ENCODE assay signal across 11 mouse cellular contexts in the genomic region with DNA sequence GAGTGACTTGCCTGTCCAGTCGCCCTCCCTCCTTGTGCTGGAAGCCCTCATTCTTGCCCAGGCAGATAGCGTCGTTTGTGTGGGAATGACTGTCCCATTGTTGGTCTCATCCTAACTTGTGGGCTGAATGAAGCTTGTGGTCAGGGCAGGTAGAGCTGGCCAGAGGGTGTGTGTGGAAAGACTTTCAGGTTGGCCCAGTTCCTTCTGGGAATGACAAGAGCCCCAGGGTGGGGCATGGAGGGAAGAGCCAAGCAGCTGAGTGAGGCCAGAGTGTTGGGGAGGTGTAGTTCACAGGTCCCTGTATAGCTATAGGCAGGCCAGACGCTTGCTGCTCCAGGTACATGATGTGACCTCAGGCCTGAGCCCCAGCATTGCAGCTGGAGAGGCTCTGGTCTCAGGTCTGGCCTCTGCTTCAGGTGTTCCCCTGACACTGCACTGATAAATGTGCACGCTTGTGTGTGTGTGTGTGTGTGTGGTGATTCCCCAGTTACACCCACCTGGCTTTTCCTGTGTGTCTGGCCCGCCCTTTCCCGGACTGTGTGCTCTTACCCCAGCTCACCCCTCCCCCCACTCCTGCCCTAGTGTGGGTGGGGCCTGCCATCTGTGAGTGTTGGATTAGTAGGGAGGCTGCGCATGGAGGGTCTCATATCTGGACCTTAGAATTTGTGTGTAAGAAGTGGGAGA. TPM values are rescaled to one million over a fixed set of nuclear protein-coding genes. Genes with fewer than 3 reads are reported as not detected.
DNase-seq lines count a peak whose midpoint lies in the region; ATAC-seq and TF ChIP-seq lines count a peak whose summit lies in the region.
"Had no signal": no experiment of that assay in that cellular context is flagged by ENCODE, and none has a peak within 500 bp of the region (broad histone marks: within the 10 kb centered on the region; RNA-seq: fewer than 3 reads in every experiment).

No protein-coding gene starts in this region.

- ATAC-seq in heart, embryonic 14.5 days (ENCODE audit: insufficient number of reproducible peaks, insufficient read depth, low FRiP score, low read depth), result no peak
- ATAC-seq in embryonic facial prominence, embryonic 14.5 days (ENCODE audit: low read depth), result no peak
- peak; percentile 76 for ATAC-seq in lung, postnatal 0 days
- no peak for ATAC-seq in kidney, embryonic 15.5 days (replicated peaks; ENCODE audit: low FRiP score)
- ATAC-seq: Patski had no signal

- H3K36me3 ChIP-seq in heart, embryonic 14.5 days (ENCODE audit: control insufficient read depth, insufficient read depth, low read length), result peaks cover 53% of the 10 kb centered on the region
- peaks cover 82 to 96% of the 10 kb centered on the region in 2 experiments for H3K36me3 ChIP-seq in CH12.LX (replicated peaks in 1 of 2; ENCODE audit: control insufficient read depth in 1 of 2, insufficient read depth in 1 of 2, low read length in 1 of 2)
- peaks cover 46% of the 10 kb centered on the region for H3K36me3 ChIP-seq in embryonic facial prominence, embryonic 14.5 days (ENCODE audit: control insufficient read depth, insufficient read depth, low read length)
- peaks cover 30% of the 10 kb centered on the region for H3K36me3 ChIP-seq in lung, postnatal 0 days (ENCODE audit: insufficient read depth, low read length)
- H3K36me3 ChIP-seq in kidney, embryonic 15.5 days, result peaks cover 41% of the 10 kb centered on the region

- DNase-seq in heart, postnatal 4 days, result no peak
- no peak for DNase-seq in CH12.LX (ENCODE audit: extremely low read depth)
- peak; percentile 52 for DNase-seq in embryonic facial prominence, embryonic 14.5 days (ENCODE audit: low spot score)
- peak; percentile 71 for DNase-seq in lung, postnatal 0 days (ENCODE audit: low spot score)
- DNase-seq in MN1 (ENCODE audit: low spot score), result no peak
- DNase-seq in layer of hippocampus, postnatal 10 days (ENCODE audit: low spot score in 2 of 2), result no peak
- DNase-seq: kidney, postnatal 14 days had no signal

- H3K4me3 ChIP-seq in heart, embryonic 14.5 days (ENCODE audit: control insufficient read depth in 1 of 2, insufficient read depth in 1 of 2, low read depth in 1 of 2, low read length in 2 of 2), result no peak overlapping the region
- H3K4me3 ChIP-seq in CH12.LX (replicated peaks in 1 of 3; ENCODE audit: low read depth in 2 of 3, low read length in 2 of 3, poor library complexity in 1 of 3), result no peak overlapping the region
- H3K4me3 ChIP-seq in embryonic facial prominence, embryonic 14.5 days (ENCODE audit: low read depth, low read length), result no peak overlapping the region
- no peak overlapping the region for H3K4me3 ChIP-seq in lung, postnatal 0 days (ENCODE audit: low read depth, low read length)
- H3K4me3 ChIP-seq in kidney, embryonic 15.5 days (replicated peaks), result no peak overlapping the region
- H3K4me3 ChIP-seq: neural tube, embryonic 12.5 days had no signal

- H3K79me2 ChIP-seq in CH12.LX (replicated peaks; ENCODE audit: control insufficient read depth, extremely low read depth, insufficient read depth, poor library complexity, severe bottlenecking), result peaks cover 25% of the 10 kb centered on the region

- H3K27ac ChIP-seq in heart, embryonic 14.5 days (replicated peaks in 1 of 2; ENCODE audit: control insufficient read depth in 1 of 2, insufficient read depth in 1 of 2, low read depth in 2 of 2, low read length in 2 of 2), result peak overlapping the region; percentile 51 to 72; a peak in 3 of 4 replicates
- H3K27ac ChIP-seq in CH12.LX (ENCODE audit: insufficient read depth, low read depth), result no peak overlapping the region
- H3K27ac ChIP-seq in embryonic facial prominence, embryonic 14.5 days (replicated peaks; ENCODE audit: low read depth, low read length), result no peak overlapping the region
- H3K27ac ChIP-seq in lung, postnatal 0 days (ENCODE audit: low read length), result peak overlapping the region; percentile 23; the same call in 1 of the 2 replicates
- no peak overlapping the region for H3K27ac ChIP-seq in kidney, embryonic 15.5 days
- H3K27ac ChIP-seq: neural tube, embryonic 12.5 days had no signal

- in situ Hi-C loops in CH12.LX (cut with MboI; ENCODE audit: low pct_ligation_motif_present, low pct_unique_long_range_greater_than_20kb, low sequenced_read_pairs), result no loop called here

- H3K4me2 ChIP-seq in heart, embryonic 14.5 days (ENCODE audit: low read length), result no peak overlapping the region
- no peak overlapping the region for H3K4me2 ChIP-seq in CH12.LX (ENCODE audit: insufficient read depth, low read depth, poor library complexity, severe bottlenecking)
- H3K4me2 ChIP-seq in embryonic facial prominence, embryonic 14.5 days (ENCODE audit: low read depth, low read length), result no peak overlapping the region
- H3K4me2 ChIP-seq in lung, postnatal 0 days (replicated peaks; ENCODE audit: low read depth, low read length), result no peak overlapping the region
- no peak overlapping the region for H3K4me2 ChIP-seq in kidney, embryonic 15.5 days
- H3K4me2 ChIP-seq: neural tube, embryonic 12.5 days had no signal

- 58% methylated on average over 8 of the region's 8 CpGs for WGBS in heart, embryonic 14.5 days
- 47% methylated on average over 7 of the region's 8 CpGs for WGBS in embryonic facial prominence, embryonic 14.5 days
- 46% methylated on average over 8 of the region's 8 CpGs for WGBS in lung, postnatal 0 days
- WGBS in kidney, embryonic 15.5 days, result 68% methylated on average over 8 of the region's 8 CpGs

- H3K4me1 ChIP-seq in heart, embryonic 14.5 days (ENCODE audit: control insufficient read depth in 2 of 2, insufficient read depth in 2 of 2, low read length in 2 of 2), result peaks cover 37 to 41% of the 10 kb centered on the region in 2 experiments
- H3K4me1 ChIP-seq in CH12.LX (ENCODE audit: control insufficient read depth in 1 of 2, insufficient read depth in 2 of 2), result peaks cover 15 to 39% of the 10 kb centered on the region in 2 experiments
- peaks cover 21% of the 10 kb centered on the region for H3K4me1 ChIP-seq in embryonic facial prominence, embryonic 14.5 days (ENCODE audit: control insufficient read depth, insufficient read depth, low read length)
- H3K4me1 ChIP-seq in lung, postnatal 0 days (ENCODE audit: insufficient read depth, low read depth, low read length), result no peaks in the 10 kb centered on the region
- peaks cover 78% of the 10 kb centered on the region for H3K4me1 ChIP-seq in kidney, embryonic 15.5 days

- dilution Hi-C loops in CH12.LX (cut with MboI; ENCODE audit: extremely low pct_ligation_motif_present, extremely low pct_unique_long_range_greater_than_20kb, low sequenced_read_pairs), result no loop called here

- no peaks in the 10 kb centered on the region for H3K9me3 ChIP-seq in heart, embryonic 14.5 days (ENCODE audit: control insufficient read depth, low read length)
- no peaks in the 10 kb centered on the region for H3K9me3 ChIP-seq in CH12.LX (replicated peaks; ENCODE audit: low read length)
- no peaks in the 10 kb centered on the region for H3K9me3 ChIP-seq in embryonic facial prominence, embryonic 14.5 days (ENCODE audit: control insufficient read depth, low read length)
- H3K9me3 ChIP-seq in lung, postnatal 0 days (ENCODE audit: low read length), result no peaks in the 10 kb centered on the region
- no peaks in the 10 kb centered on the region for H3K9me3 ChIP-seq in kidney, embryonic 15.5 days (replicated peaks)
- H3K9me3 ChIP-seq: neural tube, embryonic 12.5 days had no signal

- no peaks in the 10 kb centered on the region for H3K27me3 ChIP-seq in heart, embryonic 14.5 days (ENCODE audit: control insufficient read depth, insufficient read depth, low read length)
- H3K27me3 ChIP-seq in CH12.LX (replicated peaks), result no peaks in the 10 kb centered on the region
- H3K27me3 ChIP-seq in embryonic facial prominence, embryonic 14.5 days (replicated peaks; ENCODE audit: control insufficient read depth, insufficient read depth, low read length), result no peaks in the 10 kb centered on the region
- H3K27me3 ChIP-seq in lung, postnatal 0 days (replicated peaks; ENCODE audit: insufficient read depth, low read length), result no peaks in the 10 kb centered on the region
- H3K27me3 ChIP-seq in kidney, embryonic 15.5 days, result no peaks in the 10 kb centered on the region
- H3K27me3 ChIP-seq: neural tube, embryonic 12.5 days; Patski had no signal

- H3K9ac ChIP-seq in heart, embryonic 14.5 days (ENCODE audit: low read length), result peak overlapping the region; percentile 5; the same call in 1 of the 2 replicates
- no peak overlapping the region for H3K9ac ChIP-seq in CH12.LX (ENCODE audit: insufficient read depth, low read depth)
- no peak overlapping the region for H3K9ac ChIP-seq in embryonic facial prominence, embryonic 14.5 days (ENCODE audit: low read depth, low read length)
- no peak overlapping the region for H3K9ac ChIP-seq in lung, postnatal 0 days (replicated peaks; ENCODE audit: low read depth)
- no peak overlapping the region for H3K9ac ChIP-seq in kidney, embryonic 15.5 days
- H3K9ac ChIP-seq: neural tube, embryonic 12.5 days had no signal

- no peak for TF ChIP-seq CTCF in CH12.LX (conservative IDR thresholded peaks at IDR 0.05 in 1 of 2, IDR thresholded peaks at IDR 0.05 in 1 of 2; ENCODE audit: low read depth in 2 of 2, low read length in 2 of 2)
- TF ChIP-seq CTCF in lung, postnatal 0 days (IDR thresholded peaks at IDR 0.05), result no peak

- TF ChIP-seq EP300 in CH12.LX (IDR thresholded peaks at IDR 0.05; ENCODE audit: low read length), result no peak
- no peak for TF ChIP-seq EP300 in lung, postnatal 0 days (IDR thresholded peaks at IDR 0.05)

- TF ChIP-seq RAD21 in CH12.LX (IDR thresholded peaks at IDR 0.05; ENCODE audit: low read depth, low read length), result no peak

- TF ChIP-seq POLR2A in CH12.LX (IDR thresholded peaks at IDR 0.05; ENCODE audit: low read depth, low read length), result no peak

RNA-seq across cellular contexts. Expression of a gene that starts 21.5 kb away (rescaled TPM):
- 23.1 TPM in 2 replicates for polyA plus RNA-seq in heart, embryonic 14.5 days (2014; fragmentation: Nextera tagmentation; extraction: Ambion mirVana)
- total RNA-seq in heart, postnatal 4 days (2021), result 10 to 100 TPM; 25.0 to 26.2 TPM
- total RNA-seq in CH12.LX (2012; rRNA removed) (60.5 and 64.5 TPM in 2 replicates), CH12.LX (2014; rRNA removed) (38.1 and 39.8 TPM in 2 replicates)
- polyA plus RNA-seq in CH12.LX (2012; ENCODE audit: insufficient read length, low read depth), result 50.4 and 50.8 TPM in 2 replicates
- 31.0 and 34.7 TPM in 2 replicates for polyA plus RNA-seq in embryonic facial prominence, embryonic 14.5 days (2014; fragmentation: Nextera tagmentation; extraction: Ambion mirVana)
- polyA plus RNA-seq in lung, postnatal 0 days (2015; fragmentation: Nextera tagmentation; extraction: Ambion mirVana), result 88.6 and 89.5 TPM in 2 replicates
- 34.1 and 38.9 TPM in 2 replicates for polyA plus RNA-seq in kidney, embryonic 15.5 days (2015; fragmentation: Nextera tagmentation; extraction: Ambion mirVana)
- 10 to 100 TPM; 59.2 to 59.6 TPM for total RNA-seq in layer of hippocampus, postnatal 10 days (2021)

RNA-seq across cellular contexts. Expression of a gene that starts 37.8 kb away (rescaled TPM):
- 2.0 and 2.3 TPM in 2 replicates for polyA plus RNA-seq in heart, embryonic 14.5 days (2014; fragmentation: Nextera tagmentation; extraction: Ambion mirVana)
- 1 to 10 TPM; 5.5 TPM for total RNA-seq in heart, postnatal 4 days (2021)
- total RNA-seq in CH12.LX (2012; rRNA removed) (2.5 and 4.7 TPM in 2 replicates), CH12.LX (2014; rRNA removed) (1.1 and 1.2 TPM in 2 replicates)
- 0.83 and 1.1 TPM in 2 replicates for polyA plus RNA-seq in CH12.LX (2012; ENCODE audit: insufficient read length, low read depth)
- polyA plus RNA-seq in embryonic facial prominence, embryonic 14.5 days (2014; fragmentation: Nextera tagmentation; extraction: Ambion mirVana), result 6.8 and 8.3 TPM in 2 replicates
- 27.5 and 57.0 TPM in 2 replicates for polyA plus RNA-seq in lung, postnatal 0 days (2015; fragmentation: Nextera tagmentation; extraction: Ambion mirVana)
- polyA plus RNA-seq in kidney, embryonic 15.5 days (2015; fragmentation: Nextera tagmentation; extraction: Ambion mirVana), result 14.1 and 15.2 TPM in 2 replicates
- 1 to 10 TPM; 2.3 to 2.8 TPM for total RNA-seq in layer of hippocampus, postnatal 10 days (2021)

Comparison
In these comparisons a context has a peak if more than half of its experiments do, and no peak if none do; other contexts are left out.
1. H3K27ac ChIP-seq: peak in heart, embryonic 14.5 days (2 of 2) and lung, postnatal 0 days (single experiment); none in CH12.LX (single experiment), embryonic facial prominence, embryonic 14.5 days (single experiment) and kidney, embryonic 15.5 days (single experiment).
2. DNase-seq: peak in embryonic facial prominence, embryonic 14.5 days (single experiment) and lung, postnatal 0 days (single experiment); none in heart, postnatal 4 days (single experiment), CH12.LX (single experiment), MN1 (single experiment) and layer of hippocampus, postnatal 10 days (0 of 2).